Mouse (Mus musculus) heart, embryonic 10.5 days (tissue): ENCODE measurements around the gene Snap23. TPM values are rescaled to one million over a fixed set of nuclear protein-coding genes. Genes with fewer than 3 reads are reported as not detected.

Experiments
- DNase-seq: peaks from one replicate; pipeline ENCODE4 v3.0.0-alpha.2; 2017; ENCODE audit warnings: low spot score
- H3K27ac ChIP-seq: fragments of 300-500 bp; sonication (generic); 2 replicates; pipeline ENCODE4 v1.5.1; 2016; ENCODE audit warnings: mild to moderate bottlenecking
- H3K27me3 ChIP-seq: fragments of 300-500 bp; sonication (generic); 2 replicates; pipeline ENCODE4 v1.6.1; 2016; ENCODE audit warnings: mild to moderate bottlenecking; ENCODE audit not compliant: poor library complexity, insufficient read depth, severe bottlenecking
- H3K36me3 ChIP-seq: fragments of 300-500 bp; sonication (generic); 2 replicates; pipeline ENCODE4 v1.6.1; 2016; ENCODE audit warnings: mild to moderate bottlenecking, moderate library complexity
- H3K4me1 ChIP-seq: fragments of 300-500 bp; sonication (generic); 2 replicates; pipeline ENCODE4 v1.6.1; 2016; ENCODE audit warnings: mild to moderate bottlenecking
- H3K4me3 ChIP-seq: fragments of 300-500 bp; sonication (generic); 2 replicates; pipeline ENCODE4 v1.5.1; 2016; ENCODE audit warnings: mild to moderate bottlenecking, moderate library complexity
- H3K9me3 ChIP-seq: fragments of 300-500 bp; sonication (generic); 2 replicates; pipeline ENCODE4 v1.6.1; 2016; ENCODE audit warnings: mild to moderate bottlenecking, moderate library complexity
- WGBS: fragments of 180-500 bp; shearing (Covaris S2); methylation state at CpG from one replicate; pipeline ENCODE4 v1.1.7; 2016; 5-methylcytosine and 5-hydroxymethylcytosine counted together
- polyA plus RNA-seq: library from polyadenylated mRNA; unstranded; fragments of >200 nt; fragmentation: Nextera tagmentation; extraction: Ambion mirVana; gene quantifications from 2 replicates; pipeline ENCODE4 v1.2.1, GENCODE M21; 2016

Gene Snap23
- polyA plus RNA-seq, result 65.7 and 66.3 TPM in 2 replicates

DNA sequence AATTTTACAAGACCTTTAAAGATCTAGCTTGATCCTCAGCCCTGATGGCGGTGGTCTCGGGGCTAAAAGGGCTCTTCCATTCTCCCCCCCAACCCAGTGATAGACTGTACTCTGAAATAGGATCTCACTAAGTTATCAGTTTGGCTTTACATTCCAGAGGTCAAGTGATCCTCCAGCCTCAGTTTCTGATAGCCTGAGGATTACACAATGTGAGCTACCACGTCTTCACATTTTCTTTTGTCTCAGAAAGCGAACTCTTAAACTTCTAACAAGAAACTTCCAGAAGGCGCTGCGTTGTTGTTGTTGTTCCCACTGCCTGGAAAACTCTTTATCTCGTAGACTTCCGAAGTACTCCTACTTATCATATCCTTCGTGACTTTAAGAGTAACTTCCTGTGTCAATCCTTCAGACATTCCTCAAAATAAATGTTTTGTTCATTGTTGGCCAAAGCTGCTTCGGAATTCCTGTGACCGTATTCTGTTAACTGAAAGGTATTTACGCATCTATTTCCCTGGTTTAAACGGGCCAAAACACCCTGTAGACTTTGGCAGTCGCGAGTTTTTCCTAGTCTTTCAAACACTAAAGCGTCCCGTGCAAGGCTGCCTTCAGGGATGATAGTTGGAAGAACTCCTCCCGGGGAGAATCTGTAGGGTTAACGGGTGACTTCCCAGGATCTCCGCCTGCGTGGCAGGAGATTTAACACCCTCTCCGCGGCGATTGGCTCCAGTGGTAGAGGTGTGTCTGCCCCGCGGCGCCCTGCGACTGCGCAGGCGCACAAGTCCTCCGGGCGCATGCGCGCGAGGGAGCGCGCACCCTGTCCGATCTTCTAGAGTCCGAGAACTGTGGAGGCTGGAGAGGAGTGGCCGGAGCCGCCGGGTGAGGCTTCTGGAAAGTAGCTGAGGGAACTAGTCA is at the start of gene Snap23:
TSS of gene Snap23 (plus strand) at position 786 of the 912 bp plus-strand sequence.
- Histone ChIP-seq H3K4me3 (peak within 1 kb of the TSS; percentile 82), H3K9me3 (no peaks in the 10 kb centered on the region), H3K27ac (peak within 1 kb of the TSS; percentile 95), H3K36me3 (peaks cover 8% of the 10 kb centered on the region; the same call in 1 of the 2 replicates), H3K4me1 (peaks cover 12% of the 10 kb centered on the region; the same call in 1 of the 2 replicates), H3K27me3 (no peaks in the 10 kb centered on the region)
- WGBS, result under 1% methylated on average over 42 of the region's 42 CpGs
- DNase-seq, result peak; percentile 98

DNA sequence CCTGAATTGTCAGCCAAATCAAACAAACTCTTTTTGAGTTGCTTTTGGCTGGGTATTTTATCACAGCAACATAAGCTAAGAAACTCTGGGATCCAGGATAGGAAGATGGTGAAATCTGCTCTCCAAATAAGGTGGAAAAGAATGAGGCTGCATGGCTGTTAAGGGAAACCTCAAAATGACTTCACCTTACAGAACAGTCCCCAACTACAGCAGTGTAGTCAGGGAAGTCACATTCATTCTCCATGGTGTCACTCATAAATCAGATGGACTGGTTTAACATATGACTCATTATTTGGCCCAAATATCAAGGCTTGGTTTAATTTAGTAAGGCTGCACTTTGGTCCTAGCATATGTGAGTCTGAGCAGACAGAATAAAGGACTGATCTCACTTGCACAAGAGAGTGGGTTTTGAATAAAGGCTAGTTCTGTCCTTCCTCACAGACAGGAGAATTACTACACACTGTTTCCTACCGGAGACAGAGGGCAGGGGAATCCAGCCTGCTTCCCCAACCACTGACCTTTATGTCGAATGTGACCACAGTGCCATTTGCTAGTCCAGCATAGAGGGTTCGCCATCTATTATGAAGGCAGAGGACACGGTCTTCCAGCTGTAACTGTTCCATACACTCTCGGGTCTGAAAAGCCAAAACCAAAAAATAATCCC is 48.8 kb upstream of the Snap23 start:
- no peaks in the 10 kb centered on the region for H3K27me3 ChIP-seq
- H3K36me3 ChIP-seq, result peaks cover 100% of the 10 kb centered on the region
- DNase-seq, result peak; percentile 33
- H3K4me3 ChIP-seq, result no peak overlapping the region
- H3K4me1 ChIP-seq, result no peaks in the 10 kb centered on the region
- no peak overlapping the region for H3K27ac ChIP-seq
- no peaks in the 10 kb centered on the region for H3K9me3 ChIP-seq
- WGBS, result 89% methylated on average over 5 of the region's 5 CpGs

DNA sequence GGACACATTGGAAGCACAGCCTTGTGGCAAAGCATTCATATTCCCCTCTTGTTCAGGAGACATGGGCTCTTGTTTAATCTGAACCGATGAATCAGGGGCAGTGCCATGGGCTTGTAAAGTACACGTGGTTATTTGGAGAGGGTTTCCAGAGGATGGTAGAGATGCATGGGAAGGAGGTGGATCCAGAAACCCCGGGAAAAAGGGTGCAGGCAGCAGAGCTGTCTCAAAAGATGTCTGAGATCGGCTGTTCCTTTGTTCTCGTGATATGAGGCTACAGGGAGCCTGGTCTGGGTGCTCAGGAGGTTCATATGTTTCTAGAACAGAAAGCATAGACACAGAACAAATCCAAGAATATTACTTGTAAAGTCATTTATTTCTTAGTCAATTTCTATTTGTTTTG is 40.7 kb upstream of the Snap23 start:
- peak; percentile 71 for DNase-seq
- WGBS, result 91% methylated on average over 5 of the region's 5 CpGs
- H3K27me3 ChIP-seq, result no peaks in the 10 kb centered on the region
- H3K27ac ChIP-seq, result no peak overlapping the region
- no peaks in the 10 kb centered on the region for H3K9me3 ChIP-seq
- H3K4me3 ChIP-seq, result no peak overlapping the region
- peaks cover 99% of the 10 kb centered on the region for H3K36me3 ChIP-seq
- H3K4me1 ChIP-seq, result no peaks in the 10 kb centered on the region

DNA sequence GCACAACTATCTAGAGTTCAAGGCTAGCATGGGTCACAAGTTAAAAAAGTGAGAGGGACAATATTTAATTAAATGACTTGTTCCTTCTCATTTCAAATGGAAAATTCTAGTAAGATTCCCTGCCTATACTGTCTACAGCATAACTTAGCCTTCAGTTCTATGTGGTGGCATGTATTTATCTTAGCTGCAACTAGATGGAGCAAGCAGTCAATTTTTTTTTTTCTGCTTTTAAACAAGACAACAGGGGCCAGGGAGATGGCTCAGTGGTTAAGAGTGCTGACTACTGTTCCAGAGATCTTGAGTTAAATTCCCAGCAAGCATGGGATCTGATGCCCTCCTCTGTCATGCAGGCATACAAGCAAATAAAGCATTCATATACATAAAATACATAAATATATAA is 37.9 kb upstream of the Snap23 start:
- Histone ChIP-seq H3K36me3 (peaks cover 98% of the 10 kb centered on the region), H3K27ac (no peak overlapping the region), H3K9me3 (no peaks in the 10 kb centered on the region), H3K4me3 (no peak overlapping the region), H3K27me3 (no peaks in the 10 kb centered on the region), H3K4me1 (no peaks in the 10 kb centered on the region)
- DNase-seq, result no peak

DNA sequence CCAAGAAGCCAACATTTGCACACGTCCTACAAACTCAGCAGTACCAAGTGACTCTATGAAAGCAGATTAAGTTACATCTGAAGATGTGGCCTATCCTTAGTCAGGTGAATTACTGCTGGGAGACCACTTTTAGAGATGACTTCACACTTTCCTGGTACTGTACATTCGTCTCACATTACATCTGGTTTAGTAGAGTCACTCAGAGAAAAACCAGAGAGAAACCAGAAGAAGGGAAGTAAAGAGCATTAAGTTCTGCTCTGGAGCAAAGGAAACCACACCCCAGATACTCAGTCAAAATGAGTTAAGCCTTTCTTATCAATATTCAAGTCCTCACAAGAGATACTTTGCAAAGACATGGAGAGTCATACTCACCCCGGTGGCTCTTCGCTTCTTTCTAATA is 36.2 kb upstream of the Snap23 start:
- WGBS, result 83% methylated on average over 4 of the region's 4 CpGs
- Histone ChIP-seq H3K4me1 (no peaks in the 10 kb centered on the region), H3K27me3 (no peaks in the 10 kb centered on the region), H3K27ac (no peak overlapping the region), H3K36me3 (peaks cover 92% of the 10 kb centered on the region), H3K9me3 (no peaks in the 10 kb centered on the region), H3K4me3 (no peak overlapping the region)
- DNase-seq, result no peak

DNA sequence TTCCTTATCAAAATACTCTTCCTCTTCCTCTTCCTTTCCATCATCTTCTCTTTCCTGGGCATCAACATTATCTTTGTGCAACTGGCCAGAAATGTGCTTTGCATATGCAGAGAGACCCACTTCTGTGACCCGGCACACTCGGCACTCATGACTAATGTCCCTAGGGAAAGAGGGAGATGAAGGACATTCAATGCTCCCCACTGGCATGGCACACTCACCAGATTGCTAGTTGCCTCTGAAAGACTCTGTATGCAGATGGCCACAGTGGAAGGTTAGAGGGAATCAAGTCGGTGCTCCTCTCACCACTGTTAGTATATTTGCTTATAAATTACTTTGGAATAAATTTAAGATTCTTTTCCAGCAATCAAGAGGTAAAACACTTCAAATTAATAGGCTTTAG is 28.1 kb upstream of the Snap23 start:
- H3K4me1 ChIP-seq, result peaks cover 14% of the 10 kb centered on the region
- H3K36me3 ChIP-seq, result peaks cover 33% of the 10 kb centered on the region
- WGBS, result 58% methylated on average over 3 of the region's 3 CpGs
- H3K27me3 ChIP-seq, result no peaks in the 10 kb centered on the region
- H3K27ac ChIP-seq, result peak overlapping the region; percentile 79
- H3K4me3 ChIP-seq, result peak overlapping the region; percentile 38
- no peak for DNase-seq
- H3K9me3 ChIP-seq, result no peaks in the 10 kb centered on the region

DNA sequence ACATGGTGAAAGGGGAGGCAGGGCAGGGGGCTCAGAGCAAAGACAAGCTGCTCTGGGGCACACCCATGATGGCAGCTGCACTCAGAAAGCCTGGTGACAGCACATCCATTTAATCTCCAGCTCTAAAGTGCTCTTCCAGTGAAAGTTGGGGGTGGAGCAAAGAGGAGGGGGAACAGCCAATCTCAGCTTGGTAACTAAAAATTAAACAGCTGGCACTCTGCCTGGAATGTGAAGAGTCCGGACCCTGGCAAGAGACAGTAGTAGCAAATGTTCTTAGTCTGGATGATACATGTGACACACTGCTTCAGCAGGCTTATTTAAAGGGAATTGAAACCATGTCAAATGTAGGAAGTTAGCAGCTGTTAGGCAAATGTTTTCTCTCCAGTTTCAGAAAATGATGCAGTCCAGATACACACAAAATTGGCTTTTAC is 27.7 kb upstream of the Snap23 start:
- peak overlapping the region; percentile 79 for H3K27ac ChIP-seq

DNA sequence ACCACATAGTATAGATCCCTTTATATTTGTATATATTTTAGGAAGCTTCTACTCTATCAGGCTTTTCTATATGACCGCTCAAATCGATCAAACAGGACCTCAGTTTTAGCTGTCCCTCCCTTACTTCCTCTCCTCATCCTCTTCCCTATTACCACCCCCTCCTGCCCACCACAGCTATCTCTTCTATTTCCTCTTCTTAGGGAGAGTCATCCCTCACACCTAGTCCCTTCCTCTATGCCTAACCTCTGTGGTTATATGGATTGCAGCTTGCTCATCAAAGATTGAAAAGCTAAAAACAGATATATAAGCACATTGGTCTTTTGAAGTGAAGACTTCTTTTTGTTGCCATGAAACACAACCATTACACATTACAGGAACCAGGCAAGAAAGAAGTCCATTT is 22.7 kb upstream of the Snap23 start:
- Histone ChIP-seq H3K4me3 (no peak overlapping the region), H3K27ac (no peak overlapping the region), H3K36me3 (peaks cover 47% of the 10 kb centered on the region), H3K9me3 (no peaks in the 10 kb centered on the region), H3K4me1 (peaks cover 5% of the 10 kb centered on the region), H3K27me3 (no peaks in the 10 kb centered on the region)
- 92% methylated on average over 2 of the region's 2 CpGs for WGBS
- no peak for DNase-seq

More for the DNA sequence above, 27.7 kb upstream of the Snap23 start:
- Histone ChIP-seq H3K9me3 (no peaks in the 10 kb centered on the region), H3K4me1 (peaks cover 14% of the 10 kb centered on the region), H3K27me3 (no peaks in the 10 kb centered on the region), H3K4me3 (peak overlapping the region; percentile 38), H3K36me3 (peaks cover 33% of the 10 kb centered on the region)
- peak; percentile 87 for DNase-seq
- 27% methylated on average over 1 of the region's 1 CpGs for WGBS

DNA sequence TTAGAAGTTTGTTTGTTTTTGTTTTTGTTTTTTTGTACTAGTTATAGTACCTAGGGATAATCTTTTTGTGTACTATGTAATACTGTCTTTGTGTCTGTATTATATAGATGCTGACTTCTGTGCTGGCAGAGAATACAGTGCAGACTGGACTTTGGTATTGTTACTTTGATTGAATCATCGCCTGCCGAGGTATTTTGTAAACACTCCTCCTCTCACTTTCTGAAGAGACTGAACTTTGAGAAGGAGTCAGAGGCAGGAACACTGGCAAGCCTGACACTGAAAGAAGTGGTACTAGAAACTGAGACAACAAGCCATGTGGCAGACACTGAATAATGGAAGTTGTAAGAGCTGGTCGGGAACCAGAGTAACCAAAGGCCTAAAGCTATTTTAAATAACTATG is 10.6 kb upstream of the Snap23 start:
- Histone ChIP-seq H3K4me1 (no peaks in the 10 kb centered on the region), H3K27ac (no peak overlapping the region), H3K27me3 (no peaks in the 10 kb centered on the region), H3K4me3 (no peak overlapping the region), H3K36me3 (peaks cover 46% of the 10 kb centered on the region), H3K9me3 (no peaks in the 10 kb centered on the region)
- DNase-seq, result no peak
- 80% methylated on average over 3 of the region's 3 CpGs for WGBS

DNA sequence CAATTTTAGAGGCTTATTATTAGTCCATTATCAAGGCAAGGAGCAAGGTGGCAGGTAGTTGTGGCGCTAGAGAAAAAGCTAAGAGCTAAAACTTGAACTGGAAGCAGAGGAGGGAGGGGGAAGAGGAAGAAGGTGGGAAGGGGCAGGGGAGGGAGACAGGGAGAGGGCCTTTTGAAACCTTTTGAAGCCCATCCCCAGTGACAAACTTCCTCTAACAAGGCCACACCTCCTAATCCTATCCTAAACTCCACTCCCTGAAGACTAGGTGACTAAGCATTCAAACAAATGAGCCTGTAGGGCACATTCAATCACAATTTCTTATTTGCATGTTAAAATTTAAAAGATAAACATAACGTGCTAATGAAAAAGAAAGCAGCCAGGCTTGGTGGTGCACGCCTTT is 8.7 kb upstream of the Snap23 start:
- Histone ChIP-seq H3K36me3 (peaks cover 29% of the 10 kb centered on the region), H3K27me3 (no peaks in the 10 kb centered on the region), H3K4me3 (no peak overlapping the region), H3K27ac (no peak overlapping the region), H3K4me1 (no peaks in the 10 kb centered on the region), H3K9me3 (no peaks in the 10 kb centered on the region)
- DNase-seq, result no peak
- WGBS, result 80% methylated on average over 3 of the region's 3 CpGs

DNA sequence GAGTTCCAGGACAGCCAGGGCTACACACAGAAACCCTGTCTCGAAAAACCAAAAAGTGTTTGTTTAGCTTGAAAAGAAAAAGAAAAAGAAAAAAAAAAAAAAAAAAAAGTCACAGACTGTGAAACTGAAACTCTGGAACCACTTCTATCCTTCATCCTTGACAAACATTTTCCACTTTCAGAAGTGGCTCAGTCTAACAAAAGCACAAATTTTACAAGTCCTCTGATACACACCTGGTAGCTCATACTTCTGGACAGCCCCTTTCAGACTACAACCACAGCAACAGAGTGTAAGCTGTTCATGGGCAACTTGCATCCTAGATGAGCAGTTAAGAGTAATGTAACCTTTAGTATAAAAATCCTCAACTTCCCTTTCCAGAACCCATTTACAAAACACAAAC is 5.9 kb upstream of the Snap23 start:
- no peaks in the 10 kb centered on the region for H3K4me1 ChIP-seq
- no peak overlapping the region for H3K27ac ChIP-seq
- no peaks in the 10 kb centered on the region for H3K9me3 ChIP-seq
- no peak for DNase-seq
- H3K27me3 ChIP-seq, result no peaks in the 10 kb centered on the region
- 89% methylated on average over 1 of the region's 1 CpGs for WGBS
- H3K36me3 ChIP-seq, result peaks cover 10% of the 10 kb centered on the region
- H3K4me3 ChIP-seq, result no peak overlapping the region

DNA sequence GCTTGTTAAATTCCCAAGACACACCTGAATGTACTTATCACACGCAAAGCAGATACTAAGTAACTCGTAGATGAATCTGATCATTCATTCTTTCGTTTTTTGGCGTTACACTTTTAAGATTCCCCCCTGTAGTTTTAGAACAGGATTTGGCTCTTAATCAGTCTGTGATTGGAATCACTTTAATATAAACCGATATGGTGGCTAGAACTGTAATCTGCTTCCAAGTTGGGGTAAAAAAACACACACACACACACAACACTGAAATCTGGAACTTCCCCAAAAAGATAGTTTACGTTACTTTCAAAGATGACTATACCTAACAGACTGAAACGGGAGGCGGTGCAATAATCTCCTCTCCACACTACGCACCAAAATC is 4.6 kb upstream of the Snap23 start:
- WGBS, result 19% methylated on average over 9 of the region's 9 CpGs
- H3K27me3 ChIP-seq, result no peaks in the 10 kb centered on the region
- H3K27ac ChIP-seq, result peak overlapping the region; percentile 98

More for the DNA sequence above, 4.6 kb upstream of the Snap23 start:
- Histone ChIP-seq H3K4me1 (no peaks in the 10 kb centered on the region), H3K36me3 (peaks cover 6% of the 10 kb centered on the region), H3K4me3 (peak overlapping the region; percentile 95), H3K9me3 (no peaks in the 10 kb centered on the region)
- DNase-seq, result no peak
